Comparison of ENCODE assay signal across 14 mouse cellular contexts in the genomic region with DNA sequence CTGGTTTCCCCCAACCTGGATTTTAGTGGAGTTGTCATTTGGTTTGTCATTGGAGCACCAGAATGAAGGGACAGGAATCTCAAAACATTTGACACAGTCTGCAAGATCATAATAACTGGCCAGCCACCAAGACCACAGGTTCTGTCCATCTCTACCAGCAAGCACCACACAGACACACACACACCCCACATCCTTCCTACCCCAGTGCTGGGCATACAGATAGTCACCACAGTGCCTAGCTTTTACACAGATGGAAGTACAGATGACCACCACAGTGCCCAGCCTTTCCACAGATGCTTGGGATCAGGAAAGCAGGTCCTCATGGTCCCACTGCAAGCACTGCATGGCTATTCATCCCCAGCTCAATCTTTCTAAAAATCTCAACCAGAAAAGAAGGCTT.
"Had no signal": no experiment of that assay in that cellular context is flagged by ENCODE, and none has a peak within 500 bp of the region (broad histone marks: within the 10 kb centered on the region; RNA-seq: fewer than 3 reads in every experiment).

No protein-coding gene starts in this region.

- H3K4me3 ChIP-seq: midbrain, embryonic 13.5 days; midbrain, embryonic 15.5 days; neural tube, embryonic 12.5 days; stomach, embryonic 15.5 days had no signal

- H3K27ac ChIP-seq: midbrain, embryonic 13.5 days; midbrain, embryonic 15.5 days; neural tube, embryonic 12.5 days; stomach, embryonic 15.5 days; stomach, postnatal 0 days had no signal

- DNase-seq: lung, adult 18-20 months; lung, embryonic 14.5 days; lung, postnatal 10 days; lung, postnatal 4 days; right cerebral cortex, postnatal 14 days; thymus, adult 2 months; thymus, postnatal 25 days; thymus, postnatal 4 days had no signal

- H3K4me2 ChIP-seq: lung, embryonic 14.5 days; midbrain, embryonic 11.5 days; midbrain, embryonic 13.5 days; midbrain, embryonic 15.5 days; neural tube, embryonic 12.5 days; stomach, embryonic 15.5 days had no signal

- H3K9me3 ChIP-seq: midbrain, embryonic 13.5 days; midbrain, embryonic 15.5 days; neural tube, embryonic 12.5 days; stomach, embryonic 15.5 days had no signal

- H3K27me3 ChIP-seq: midbrain, embryonic 13.5 days; midbrain, embryonic 15.5 days; neural tube, embryonic 12.5 days; stomach, embryonic 15.5 days had no signal

- H3K4me1 ChIP-seq: stomach, embryonic 15.5 days had no signal

- H3K9ac ChIP-seq: lung, embryonic 14.5 days; midbrain, embryonic 13.5 days; midbrain, embryonic 15.5 days; neural tube, embryonic 12.5 days; stomach, embryonic 15.5 days had no signal

- ATAC-seq: midbrain, embryonic 13.5 days; midbrain, embryonic 15.5 days had no signal
